Mouse (Mus musculus) urinary bladder, postnatal 36 days (tissue): ENCODE measurements around the gene Arhgap42.

Experiments used
- DNase-seq, 2 experiments: peaks; one replicate each; pipeline ENCODE4 v3.0.0; 2022; ENCODE audit warnings: low spot score in 2 of 2, mixed read lengths in 1 of 2

Arhgap42 gene

GRCm38 (mm10) chr9:9238438-9239391, at the start of gene Arhgap42:
Arhgap42 (minus strand) TSS chr9:9239101.
- peak; percentile 60 to 73 for DNase-seq

GRCm38 (mm10) chr9:9288140-9288539, 49.2 kb upstream of the Arhgap42 start:
- DNase-seq, result no peak

- DNase-seq, result no peak
Observed at GRCm38 (mm10) chr9:9269305-9269704, 30.4 kb upstream of the Arhgap42 start.

- no peak for DNase-seq
Observed at GRCm38 (mm10) chr9:9267606-9268601, 29.0 kb upstream of the Arhgap42 start.

- DNase-seq, result no peak
Observed at GRCm38 (mm10) chr9:9263543-9263942, 24.6 kb upstream of the Arhgap42 start.

- no peak for DNase-seq
Observed at GRCm38 (mm10) chr9:9262479-9262878, 23.6 kb upstream of the Arhgap42 start.

GRCm38 (mm10) chr9:9254764-9255163, 15.9 kb upstream of the Arhgap42 start:
- DNase-seq, result no peak

- DNase-seq, result no peak
Observed at GRCm38 (mm10) chr9:9248529-9248928, 9.6 kb upstream of the Arhgap42 start.

- DNase-seq, result no peak
Observed at GRCm38 (mm10) chr9:9245994-9246393, 7.1 kb upstream of the Arhgap42 start.

- no peak for DNase-seq
Observed at GRCm38 (mm10) chr9:9243834-9244233, 4.9 kb upstream of the Arhgap42 start.

GRCm38 (mm10) chr9:9241202-9241795, 2.4 kb upstream of the Arhgap42 start:
- DNase-seq, result no peak

- no peak for DNase-seq
Observed at GRCm38 (mm10) chr9:9237511-9237910, 1.4 kb downstream of the Arhgap42 start.

GRCm38 (mm10) chr9:9229662-9230061, 9.2 kb downstream of the Arhgap42 start:
- no peak for DNase-seq

GRCm38 (mm10) chr9:9224837-9225236, 14.1 kb downstream of the Arhgap42 start:
- DNase-seq, result no peak

- no peak for DNase-seq
Observed at GRCm38 (mm10) chr9:9223384-9223783, 15.5 kb downstream of the Arhgap42 start.

GRCm38 (mm10) chr9:9221950-9222486, 16.9 kb downstream of the Arhgap42 start:
- DNase-seq, result no peak

- DNase-seq, result no peak
Observed at GRCm38 (mm10) chr9:9221185-9221584, 17.7 kb downstream of the Arhgap42 start.

- no peak for DNase-seq
Observed at GRCm38 (mm10) chr9:9218301-9218700, 20.6 kb downstream of the Arhgap42 start.

GRCm38 (mm10) chr9:9214849-9215248, 24.1 kb downstream of the Arhgap42 start:
- no peak for DNase-seq

GRCm38 (mm10) chr9:9214296-9214695, 24.6 kb downstream of the Arhgap42 start:
- no peak for DNase-seq

- DNase-seq, result no peak
Observed at GRCm38 (mm10) chr9:9211411-9212087, 27.4 kb downstream of the Arhgap42 start.
